Mouse (Mus musculus): Measurements from ENCODE around the gene Fndc8. TPM values are rescaled to one million over a fixed set of nuclear protein-coding genes. Genes with fewer than 3 reads are reported as not detected.
A peak's percentile ranks its signal among the peaks of the same experiment; 100 is the strongest.

Fndc8 gene
- polyA plus RNA-seq (2016; fragmentation: Nextera tagmentation; extraction: Ambion mirVana), result 0.26 and 0.35 TPM in 2 replicates

GRCm38 (mm10) chr11:82891936-82892335, at the start of gene Fndc8:
Fndc8 (plus strand) TSS chr11:82892124.
- WGBS, result 67% methylated on average over 7 of the region's 7 CpGs
- Histone ChIP-seq H3K4me3 (no peak within 1 kb of the TSS), H3K27ac (replicated peaks) (no peak within 1 kb of the TSS), H3K27me3 (replicated peaks; ENCODE audit: low read depth, poor library complexity, severe bottlenecking) (peaks cover 7% of the 10 kb centered on the region; the same call in 1 of the 2 replicates), H3K4me1 (peaks cover 22% of the 10 kb centered on the region), H3K36me3 (replicated peaks) (no peaks in the 10 kb centered on the region), H3K9me3 (no peaks in the 10 kb centered on the region)
- DNase-seq (ENCODE audit: low spot score), result no peak

GRCm38 (mm10) chr11:82844771-82845414, 47.0 kb upstream of the Fndc8 start:
- peak overlapping the region; percentile 28; the same call in 1 of the 2 replicates for H3K4me3 ChIP-seq
- 65% methylated on average over 11 of the region's 11 CpGs for WGBS
- peaks cover 9% of the 10 kb centered on the region for H3K27me3 ChIP-seq (replicated peaks; ENCODE audit: low read depth, poor library complexity, severe bottlenecking)
- H3K27ac ChIP-seq (replicated peaks), result peak overlapping the region; percentile 62; the same call in 1 of the 2 replicates
- H3K9me3 ChIP-seq, result no peaks in the 10 kb centered on the region
- no peak for DNase-seq (ENCODE audit: low spot score)
- no peaks in the 10 kb centered on the region for H3K36me3 ChIP-seq (replicated peaks)
- peaks cover 32% of the 10 kb centered on the region for H3K4me1 ChIP-seq

- peak overlapping the region; percentile 28 for H3K4me3 ChIP-seq
Observed at GRCm38 (mm10) chr11:82845415-82846078, 46.4 kb upstream of the Fndc8 start.

GRCm38 (mm10) chr11:82846079-82846436, 45.9 kb upstream of the Fndc8 start:
- H3K9me3 ChIP-seq, result no peaks in the 10 kb centered on the region
- H3K27ac ChIP-seq (replicated peaks), result peak overlapping the region; percentile 62; the same call in 1 of the 2 replicates
- DNase-seq (ENCODE audit: low spot score), result no peak
- H3K27me3 ChIP-seq (replicated peaks; ENCODE audit: low read depth, poor library complexity, severe bottlenecking), result peaks cover 9% of the 10 kb centered on the region
- H3K4me1 ChIP-seq, result peaks cover 41% of the 10 kb centered on the region
- H3K36me3 ChIP-seq (replicated peaks), result no peaks in the 10 kb centered on the region
- H3K4me3 ChIP-seq, result peak overlapping the region; percentile 28
- WGBS, result 16% methylated on average over 4 of the region's 4 CpGs

More at GRCm38 (mm10) chr11:82845415-82846078, 46.4 kb upstream of the Fndc8 start:
- DNase-seq (ENCODE audit: low spot score), result peak; percentile 61
- Histone ChIP-seq H3K4me1 (peaks cover 38% of the 10 kb centered on the region), H3K27ac (replicated peaks) (peak overlapping the region; percentile 62; the same call in 1 of the 2 replicates), H3K27me3 (replicated peaks; ENCODE audit: low read depth, poor library complexity, severe bottlenecking) (peaks cover 9% of the 10 kb centered on the region), H3K36me3 (replicated peaks) (no peaks in the 10 kb centered on the region), H3K9me3 (no peaks in the 10 kb centered on the region)
- 24% methylated on average over 16 of the region's 16 CpGs for WGBS

GRCm38 (mm10) chr11:82846938-82847337, 45.0 kb upstream of the Fndc8 start:
- Histone ChIP-seq H3K36me3 (replicated peaks) (no peaks in the 10 kb centered on the region), H3K4me3 (no peak overlapping the region), H3K27me3 (replicated peaks; ENCODE audit: low read depth, poor library complexity, severe bottlenecking) (peaks cover 9% of the 10 kb centered on the region), H3K9me3 (no peaks in the 10 kb centered on the region), H3K4me1 (peaks cover 41% of the 10 kb centered on the region), H3K27ac (replicated peaks) (no peak overlapping the region)
- DNase-seq (ENCODE audit: low spot score), result no peak
- WGBS, result 68% methylated on average over 3 of the region's 3 CpGs

- no peak for DNase-seq (ENCODE audit: low spot score)
- Histone ChIP-seq H3K4me1 (peaks cover 41% of the 10 kb centered on the region), H3K27ac (replicated peaks) (no peak overlapping the region), H3K9me3 (no peaks in the 10 kb centered on the region), H3K36me3 (replicated peaks) (no peaks in the 10 kb centered on the region), H3K4me3 (no peak overlapping the region), H3K27me3 (replicated peaks; ENCODE audit: low read depth, poor library complexity, severe bottlenecking) (peaks cover 9% of the 10 kb centered on the region)
- 35% methylated on average over 6 of the region's 6 CpGs for WGBS
Observed at GRCm38 (mm10) chr11:82847571-82848000, 44.3 kb upstream of the Fndc8 start.

- peaks cover 31% of the 10 kb centered on the region for H3K4me1 ChIP-seq
- no peak for DNase-seq (ENCODE audit: low spot score)
- WGBS, result 75% methylated on average over 5 of the region's 5 CpGs
- H3K27me3 ChIP-seq (replicated peaks; ENCODE audit: low read depth, poor library complexity, severe bottlenecking), result peaks cover 3% of the 10 kb centered on the region; the same call in 1 of the 2 replicates
- no peaks in the 10 kb centered on the region for H3K36me3 ChIP-seq (replicated peaks)
- H3K27ac ChIP-seq (replicated peaks), result no peak overlapping the region
- H3K9me3 ChIP-seq, result no peaks in the 10 kb centered on the region
- no peak overlapping the region for H3K4me3 ChIP-seq
Observed at GRCm38 (mm10) chr11:82850259-82850658, 41.7 kb upstream of the Fndc8 start.

- no peaks in the 10 kb centered on the region for H3K27me3 ChIP-seq (replicated peaks; ENCODE audit: low read depth, poor library complexity, severe bottlenecking)
- no peak overlapping the region for H3K4me3 ChIP-seq
- H3K36me3 ChIP-seq (replicated peaks), result no peaks in the 10 kb centered on the region
- no peak for DNase-seq (ENCODE audit: low spot score)
- no peaks in the 10 kb centered on the region for H3K9me3 ChIP-seq
- H3K4me1 ChIP-seq, result peaks cover 16% of the 10 kb centered on the region
- 87% methylated on average over 11 of the region's 11 CpGs for WGBS
- H3K27ac ChIP-seq (replicated peaks), result no peak overlapping the region
Observed at GRCm38 (mm10) chr11:82852115-82852514, 39.8 kb upstream of the Fndc8 start.

- no peak for DNase-seq (ENCODE audit: low spot score)
- H3K27me3 ChIP-seq (replicated peaks; ENCODE audit: low read depth, poor library complexity, severe bottlenecking), result no peaks in the 10 kb centered on the region
- no peak overlapping the region for H3K27ac ChIP-seq (replicated peaks)
- H3K4me1 ChIP-seq, result peaks cover 12% of the 10 kb centered on the region
- H3K9me3 ChIP-seq, result no peaks in the 10 kb centered on the region
- no peak overlapping the region for H3K4me3 ChIP-seq
- H3K36me3 ChIP-seq (replicated peaks), result no peaks in the 10 kb centered on the region
- 82% methylated on average over 10 of the region's 10 CpGs for whole genome bisulfite sequencing
Observed at GRCm38 (mm10) chr11:82852540-82852939, 39.4 kb upstream of the Fndc8 start.

GRCm38 (mm10) chr11:82852958-82853357, 39.0 kb upstream of the Fndc8 start:
- 89% methylated on average over 7 of the region's 7 CpGs for WGBS
- no peaks in the 10 kb centered on the region for H3K36me3 ChIP-seq (replicated peaks)
- H3K4me3 ChIP-seq, result no peak overlapping the region
- DNase-seq (ENCODE audit: low spot score), result no peak
- peaks cover 9% of the 10 kb centered on the region for H3K4me1 ChIP-seq
- H3K27me3 ChIP-seq (replicated peaks; ENCODE audit: low read depth, poor library complexity, severe bottlenecking), result no peaks in the 10 kb centered on the region
- no peaks in the 10 kb centered on the region for H3K9me3 ChIP-seq
- no peak overlapping the region for H3K27ac ChIP-seq (replicated peaks)

GRCm38 (mm10) chr11:82854111-82854510, 37.8 kb upstream of the Fndc8 start:
- H3K27me3 ChIP-seq (replicated peaks; ENCODE audit: low read depth, poor library complexity, severe bottlenecking), result no peaks in the 10 kb centered on the region
- no peak overlapping the region for H3K27ac ChIP-seq (replicated peaks)
- no peaks in the 10 kb centered on the region for H3K9me3 ChIP-seq
- H3K4me3 ChIP-seq, result no peak overlapping the region
- no peaks in the 10 kb centered on the region for H3K36me3 ChIP-seq (replicated peaks)
- no peak for DNase-seq (ENCODE audit: low spot score)
- WGBS, result 86% methylated on average over 6 of the region's 6 CpGs
- peaks cover 9% of the 10 kb centered on the region for H3K4me1 ChIP-seq

- H3K27ac ChIP-seq (replicated peaks), result no peak overlapping the region
- no peaks in the 10 kb centered on the region for H3K36me3 ChIP-seq (replicated peaks)
- peaks cover 3% of the 10 kb centered on the region for H3K4me1 ChIP-seq
- 86% methylated on average over 9 of the region's 9 CpGs for WGBS
- no peaks in the 10 kb centered on the region for H3K27me3 ChIP-seq (replicated peaks; ENCODE audit: low read depth, poor library complexity, severe bottlenecking)
- no peak for DNase-seq (ENCODE audit: low spot score)
- no peaks in the 10 kb centered on the region for H3K9me3 ChIP-seq
- H3K4me3 ChIP-seq, result no peak overlapping the region
Observed at GRCm38 (mm10) chr11:82855327-82855973, 36.5 kb upstream of the Fndc8 start.
